Mouse (Mus musculus) C2C12 (cell line): ENCODE results near the gene Fryl. TPM values are rescaled to one million over a fixed set of nuclear protein-coding genes. Genes with fewer than 3 reads are reported as not detected.

Experiments
- H3K27me3 ChIP-seq: one replicate; pipeline ENCODE4 v1.6.1; 2011; ENCODE audit not compliant: control insufficient read depth, insufficient read depth, insufficient read length
- H3K36me3 ChIP-seq: one replicate; pipeline ENCODE4 v1.6.1; 2011; ENCODE audit not compliant: control insufficient read depth, insufficient read depth
- H3K4me3 ChIP-seq: one replicate; pipeline ENCODE4 v1.5.1; 2011; ENCODE audit warnings: mild to moderate bottlenecking, control low read depth; ENCODE audit not compliant: poor library complexity, insufficient read depth, severe bottlenecking
- H3K79me2 ChIP-seq: one replicate; pipeline ENCODE4 v1.6.1; 2011; ENCODE audit not compliant: control insufficient read depth, insufficient read depth
- H3K79me3 ChIP-seq: one replicate; pipeline ENCODE4 v1.6.1; 2011; ENCODE audit warnings: low read depth, control low read depth
- H3ac ChIP-seq: one replicate; pipeline ENCODE3; 2011; ENCODE audit warnings: low read depth; ENCODE audit not compliant: control insufficient read depth, insufficient read length
- CEBPB ChIP-seq: IDR thresholded peaks from one replicate; pipeline ENCODE4 v1.6.1; 2011; ENCODE audit warnings: low read depth, mild to moderate bottlenecking, control low read depth, moderate library complexity
- CTCF ChIP-seq: IDR thresholded peaks from one replicate; pipeline ENCODE4 v1.5.1; 2011; ENCODE audit not compliant: control insufficient read depth, insufficient read depth, insufficient read length
- FOSL1 ChIP-seq: IDR thresholded peaks from one replicate; pipeline ENCODE4 v1.8.0; 2011; ENCODE audit warnings: mild to moderate bottlenecking, low read length; ENCODE audit not compliant: poor library complexity, insufficient read depth, severe bottlenecking
- MAX ChIP-seq: IDR thresholded peaks from one replicate; pipeline ENCODE4 v1.6.1; 2011; ENCODE audit warnings: mild to moderate bottlenecking, control low read depth
- MYOD1 ChIP-seq: IDR thresholded peaks from one replicate; pipeline ENCODE4 v1.6.1; 2011; ENCODE audit warnings: low read depth; ENCODE audit not compliant: control insufficient read depth, insufficient read length
- MYOG ChIP-seq: IDR thresholded peaks from one replicate; pipeline ENCODE4 v1.6.1; 2011; ENCODE audit not compliant: control insufficient read depth, insufficient read length; ENCODE audit errors: extremely low read depth
- USF1 ChIP-seq: IDR thresholded peaks from one replicate; pipeline ENCODE4 v1.6.1; 2011; ENCODE audit warnings: low read depth, mild to moderate bottlenecking, control low read depth, moderate library complexity
- polyA plus RNA-seq: library from polyadenylated mRNA; unstranded; fragments of >200 nt; fragmentation: generic; extraction: Trizol; gene quantifications from one replicate; pipeline ENCODE4 v1.2.1, GENCODE M21; 2012; ENCODE audit warnings: missing spikeins

Gene Fryl
- polyA plus RNA-seq, 1 experiment: 13.2 TPM

DNA sequence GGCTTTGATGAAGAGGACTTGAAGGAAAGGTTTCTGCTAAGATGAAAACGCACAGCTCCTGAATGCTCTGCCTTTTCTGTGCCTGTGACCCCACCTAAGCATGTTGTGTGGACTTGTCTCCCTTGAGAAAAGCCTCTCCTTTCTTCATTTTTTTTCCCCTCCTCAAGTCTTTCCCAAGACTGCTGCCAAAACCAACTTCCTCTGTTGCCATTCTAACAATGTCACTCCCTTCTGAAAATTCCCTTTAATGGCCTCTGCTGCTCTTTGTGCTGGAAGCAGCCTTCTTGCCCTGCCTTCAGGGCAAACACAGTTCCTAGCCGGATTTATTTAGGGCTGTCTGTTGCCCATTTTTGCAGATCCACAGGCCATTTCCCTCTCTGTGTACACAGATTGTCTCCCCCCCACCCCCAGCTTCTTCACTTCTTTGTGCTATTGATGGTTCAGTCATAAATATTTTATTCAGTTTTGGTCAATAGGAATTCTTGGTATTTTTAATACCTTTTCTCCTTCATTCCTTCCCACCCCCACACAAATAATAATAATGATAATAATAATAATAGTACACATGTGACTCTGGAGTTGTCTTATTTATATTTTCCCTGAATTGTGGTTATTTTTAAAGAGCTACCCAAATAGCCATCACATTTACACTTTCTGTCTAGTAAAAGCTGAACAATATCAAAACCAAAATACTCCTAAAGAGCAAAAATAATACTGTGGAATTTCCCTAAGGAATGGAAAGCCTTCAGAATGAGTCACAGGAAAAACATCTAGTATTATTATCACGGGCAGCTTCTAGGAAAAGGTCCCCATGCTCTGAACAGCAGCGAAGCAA is 23.5 kb upstream of the Fryl start:
- Histone ChIP-seq H3K27me3 (no peaks in the 10 kb centered on the region), H3K79me2 (no peaks in the 10 kb centered on the region), H3K79me3 (no peaks in the 10 kb centered on the region), H3K4me3 (no peak overlapping the region), H3K36me3 (no peaks in the 10 kb centered on the region), H3ac (no peak overlapping the region)
- TF ChIP-seq CTCF: no peak
- peak; percentile 39 for TF ChIP-seq FOSL1

DNA sequence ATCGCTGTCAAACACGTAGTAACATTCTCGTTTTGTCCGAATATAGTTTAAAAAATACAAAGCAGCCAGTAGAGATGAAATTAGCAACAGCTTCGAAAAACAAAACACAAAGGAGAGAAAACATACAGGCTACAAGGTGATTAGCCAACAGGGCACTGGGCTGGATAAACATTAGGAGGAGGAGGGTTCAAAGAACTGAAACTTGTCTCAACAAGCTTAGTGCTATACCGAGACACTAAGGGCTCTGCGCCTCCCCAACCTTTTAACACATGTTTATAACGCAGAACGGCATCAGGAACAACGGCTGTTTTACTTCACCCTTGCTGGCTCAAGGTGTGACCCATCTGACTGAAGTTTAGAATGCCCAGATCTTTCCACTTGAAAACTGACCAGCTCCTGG is 22.8 kb upstream of the Fryl start:
- Histone ChIP-seq H3K79me2 (no peaks in the 10 kb centered on the region), H3K4me3 (no peak overlapping the region), H3K79me3 (no peaks in the 10 kb centered on the region), H3K27me3 (no peaks in the 10 kb centered on the region), H3ac (no peak overlapping the region), H3K36me3 (no peaks in the 10 kb centered on the region)
- no peak for TF ChIP-seq CTCF
- no peak for TF ChIP-seq CEBPB
- no peak for TF ChIP-seq FOSL1
- no peak for TF ChIP-seq MAX
- TF ChIP-seq MYOG: no peak
- TF ChIP-seq MYOD1: no peak
- no peak for TF ChIP-seq USF1

DNA sequence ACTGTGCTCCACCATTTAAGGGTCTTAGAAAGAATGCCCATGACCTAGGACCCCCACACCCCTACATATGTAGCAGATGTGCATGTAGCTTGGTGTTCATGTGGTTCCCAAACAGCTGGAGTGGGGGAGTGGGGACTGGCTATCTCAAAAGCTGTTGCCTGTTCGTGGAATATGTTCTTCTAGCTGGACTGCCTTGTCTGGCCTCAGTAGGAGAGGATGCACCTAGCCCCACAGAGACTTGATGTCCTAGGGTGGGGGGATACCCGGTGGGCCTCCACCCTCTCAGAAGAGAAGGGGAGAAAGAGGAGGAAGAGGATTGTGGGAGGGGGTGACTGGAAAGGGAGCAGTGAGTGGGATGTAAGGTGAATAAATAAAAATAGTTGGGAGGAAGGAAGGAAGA is 18.5 kb upstream of the Fryl start:
- Histone ChIP-seq H3K4me3 (no peak overlapping the region), H3K79me3 (no peaks in the 10 kb centered on the region), H3ac (no peak overlapping the region), H3K79me2 (no peaks in the 10 kb centered on the region), H3K36me3 (no peaks in the 10 kb centered on the region), H3K27me3 (no peaks in the 10 kb centered on the region)
- no peak for TF ChIP-seq MAX
- TF ChIP-seq CEBPB: no peak
- no peak for TF ChIP-seq CTCF
- TF ChIP-seq MYOG: no peak
- no peak for TF ChIP-seq FOSL1
- TF ChIP-seq MYOD1: no peak
- TF ChIP-seq USF1: no peak

DNA sequence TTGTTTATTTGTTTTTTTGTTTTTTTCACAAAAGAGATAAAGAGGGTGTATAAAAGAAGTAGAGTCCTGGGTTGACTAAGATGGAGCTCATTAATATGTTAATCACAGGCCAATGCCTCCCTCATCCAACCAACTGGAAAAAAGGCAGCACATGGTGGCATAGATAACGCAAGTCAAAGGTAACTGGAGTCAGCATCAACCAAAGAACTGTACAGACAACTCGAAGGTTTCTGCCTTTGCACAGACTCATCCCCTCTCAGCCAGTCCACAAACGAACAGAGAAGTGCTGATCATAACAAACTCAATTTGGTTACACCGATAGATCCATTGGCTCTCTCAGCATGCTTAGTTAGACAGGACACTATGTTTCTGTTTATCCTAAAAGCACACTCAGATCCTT is 16.8 kb upstream of the Fryl start:
- no peak overlapping the region for H3K4me3 ChIP-seq
- no peak for TF ChIP-seq MYOG
- no peak for TF ChIP-seq USF1
- no peak for TF ChIP-seq MAX
- no peak for TF ChIP-seq CEBPB
- H3K36me3 ChIP-seq: no peaks in the 10 kb centered on the region
- H3ac ChIP-seq: no peak overlapping the region
- H3K27me3 ChIP-seq: no peaks in the 10 kb centered on the region
- no peaks in the 10 kb centered on the region for H3K79me2 ChIP-seq
- no peaks in the 10 kb centered on the region for H3K79me3 ChIP-seq

DNA sequence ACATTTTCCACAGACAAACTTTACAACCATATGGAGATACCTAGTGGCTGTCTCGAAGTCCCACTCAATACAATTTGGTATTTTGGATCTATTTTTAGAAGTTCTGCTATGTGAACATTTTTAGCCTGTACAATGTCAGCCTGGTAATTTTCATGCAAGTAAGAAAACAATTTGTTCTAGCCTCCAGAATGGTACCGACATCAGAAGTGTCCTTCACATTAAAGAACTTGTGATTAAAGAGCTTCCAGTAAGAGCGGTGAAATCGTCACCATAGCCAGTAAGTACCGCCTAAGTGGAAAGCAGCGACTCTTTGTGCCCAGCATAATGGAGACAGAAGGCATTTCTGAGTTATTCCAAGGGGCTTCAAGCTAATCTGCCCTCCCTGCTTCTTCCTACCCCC is 14.2 kb upstream of the Fryl start:
- H3K79me2 ChIP-seq: no peaks in the 10 kb centered on the region
- TF ChIP-seq MYOG: no peak
- no peak for TF ChIP-seq CEBPB
- TF ChIP-seq FOSL1: no peak
- H3K79me3 ChIP-seq: no peaks in the 10 kb centered on the region
- H3ac ChIP-seq: no peak overlapping the region
- no peaks in the 10 kb centered on the region for H3K27me3 ChIP-seq
- no peaks in the 10 kb centered on the region for H3K36me3 ChIP-seq
- no peak overlapping the region for H3K4me3 ChIP-seq

DNA sequence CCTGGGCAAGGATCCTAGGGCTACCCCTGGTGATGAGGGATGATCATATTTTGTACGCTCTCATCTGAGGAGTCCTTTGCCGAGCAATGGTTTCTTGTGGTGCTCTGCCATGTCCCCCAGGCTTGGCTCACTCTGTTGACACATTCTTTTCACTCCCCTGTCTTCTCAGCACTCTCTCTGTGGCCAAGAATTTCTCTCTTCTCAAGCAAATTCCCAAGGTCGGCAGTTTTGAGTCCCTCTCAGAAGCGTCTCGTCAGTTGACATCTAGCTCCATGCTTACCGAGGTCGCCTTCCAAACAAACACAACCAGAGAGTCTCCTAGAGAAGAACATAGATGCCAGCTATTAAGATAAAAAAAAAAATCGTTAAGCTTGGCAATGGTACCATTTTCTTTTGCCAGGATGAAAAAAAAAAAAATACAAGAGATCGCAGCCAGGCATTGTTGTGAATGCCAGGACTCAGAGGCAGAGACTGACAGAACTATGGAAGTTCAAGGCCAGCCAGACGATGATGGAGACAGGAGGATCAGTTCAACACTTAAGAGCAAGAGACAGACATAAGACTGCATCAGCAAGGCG is 12.3 kb upstream of the Fryl start:
- TF ChIP-seq FOSL1 (no peak), MAX (no peak), USF1 (no peak), MYOG (no peak), CTCF (no peak)
- Histone ChIP-seq H3K79me2 (no peaks in the 10 kb centered on the region), H3K79me3 (no peaks in the 10 kb centered on the region), H3K27me3 (no peaks in the 10 kb centered on the region), H3K36me3 (no peaks in the 10 kb centered on the region), H3K4me3 (no peak overlapping the region), H3ac (no peak overlapping the region)
